Mouse (Mus musculus) gonadal fat pad, adult 2 months (tissue): Measurements from ENCODE around the gene Zp2. TPM values are rescaled to one million over a fixed set of nuclear protein-coding genes. Genes with fewer than 3 reads are reported as not detected.

Experiments
- DNase-seq: peaks from one replicate; pipeline ENCODE4 v3.0.0-alpha.2; 2012; ENCODE audit warnings: low read depth
- polyA plus RNA-seq: library from polyadenylated mRNA; depleted of rRNA; stranded (reverse); fragments of >200 nt; gene quantifications from 2 replicates; pipeline ENCODE4 v1.2.3, GENCODE M21; 2012; rRNA removed

Gene Zp2
- polyA plus RNA-seq, result not detected in 2 replicates

DNA sequence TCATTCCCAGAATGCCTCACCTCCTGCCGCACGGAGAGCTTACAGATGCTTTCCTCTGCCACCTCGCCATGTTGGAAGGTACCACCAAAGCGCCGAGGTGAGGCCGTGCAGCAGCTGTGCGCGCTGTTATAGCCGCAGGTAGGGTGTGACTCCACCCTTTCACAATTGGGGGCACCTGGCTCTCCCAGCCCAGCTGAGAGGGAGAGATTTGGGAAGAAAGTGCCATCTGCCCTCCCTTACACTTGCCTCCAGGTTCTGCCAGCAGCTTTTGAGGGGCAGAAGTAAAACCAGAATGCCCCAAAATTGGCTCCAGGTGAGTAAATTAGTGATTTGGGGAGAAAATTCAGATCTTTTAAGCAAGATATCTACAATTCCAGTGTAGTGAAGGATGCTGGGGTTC is at the start of gene Zp2:
Zp2 (minus strand) TSS at position 101 of the 400 bp plus-strand sequence.
- no peak for DNase-seq

DNA sequence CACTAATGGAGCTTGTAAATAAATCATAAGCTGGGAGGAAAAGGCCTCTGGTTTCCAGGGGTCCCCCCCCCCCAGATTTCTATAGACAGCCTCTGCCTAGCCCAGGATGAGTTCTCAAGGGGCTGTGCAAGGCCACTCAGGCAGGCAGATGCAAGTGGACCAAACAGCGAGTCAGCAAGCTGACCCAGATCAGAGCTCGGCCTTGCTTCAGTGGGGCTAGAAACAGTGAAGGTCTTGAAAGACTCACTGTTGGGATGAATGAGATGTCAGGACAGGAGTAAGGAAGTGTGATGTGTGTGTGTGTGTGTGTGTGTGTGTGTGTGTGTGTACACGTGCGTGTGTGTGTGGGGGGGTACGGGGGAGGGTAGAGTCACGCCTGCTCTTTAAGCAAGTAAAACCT is 47.7 kb upstream of the Zp2 start:
- DNase-seq, result no peak

- DNase-seq, result no peak
These were observed 47.1 kb upstream of the Zp2 start for GRCm38 (mm10) chr7:120192207-120192606.

- no peak for DNase-seq
These were observed 45.1 kb upstream of the Zp2 start for GRCm38 (mm10) chr7:120190150-120190665.

DNA sequence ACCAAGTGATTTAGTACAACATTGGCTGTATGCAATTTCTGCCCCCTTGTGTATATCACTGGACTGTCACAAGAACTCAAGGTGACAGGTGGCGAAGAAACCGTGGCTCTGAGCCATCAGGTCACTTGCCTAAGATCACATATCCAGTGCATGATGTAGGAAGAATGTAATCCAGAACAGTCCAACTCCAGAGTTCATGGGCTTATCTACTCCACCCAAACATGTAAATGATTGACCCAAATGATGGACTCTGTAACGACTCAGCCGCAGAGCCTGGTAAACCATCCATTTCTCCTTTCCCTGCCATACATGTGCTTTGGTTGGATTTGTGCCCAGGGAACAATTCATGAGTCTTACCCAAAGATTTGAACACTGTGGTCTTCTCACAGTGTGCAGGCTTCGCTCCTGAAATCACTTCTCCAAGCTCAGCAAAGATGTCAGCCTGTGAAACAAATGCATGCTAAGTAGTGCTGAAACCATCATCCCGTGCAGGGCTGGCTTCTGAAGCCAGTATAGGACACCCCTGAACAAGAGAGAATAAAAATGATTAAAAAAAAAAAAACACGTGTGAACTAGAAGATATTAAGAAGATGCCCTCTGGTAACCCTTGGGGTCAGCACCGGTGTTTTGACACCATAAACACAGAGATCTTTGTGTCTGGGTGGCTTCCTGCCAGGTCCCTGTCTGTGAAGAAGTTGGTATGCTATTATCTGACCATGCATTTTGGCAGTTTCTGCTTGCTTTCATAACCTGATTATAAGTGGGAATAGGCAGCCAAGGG is 44.5 kb upstream of the Zp2 start:
- no peak for DNase-seq

GRCm38 (mm10) chr7:120188946-120189345 is 43.9 kb upstream of the Zp2 start:
- DNase-seq, result no peak

GRCm38 (mm10) chr7:120182891-120183290 is 37.8 kb upstream of the Zp2 start:
- DNase-seq, result no peak

DNA sequence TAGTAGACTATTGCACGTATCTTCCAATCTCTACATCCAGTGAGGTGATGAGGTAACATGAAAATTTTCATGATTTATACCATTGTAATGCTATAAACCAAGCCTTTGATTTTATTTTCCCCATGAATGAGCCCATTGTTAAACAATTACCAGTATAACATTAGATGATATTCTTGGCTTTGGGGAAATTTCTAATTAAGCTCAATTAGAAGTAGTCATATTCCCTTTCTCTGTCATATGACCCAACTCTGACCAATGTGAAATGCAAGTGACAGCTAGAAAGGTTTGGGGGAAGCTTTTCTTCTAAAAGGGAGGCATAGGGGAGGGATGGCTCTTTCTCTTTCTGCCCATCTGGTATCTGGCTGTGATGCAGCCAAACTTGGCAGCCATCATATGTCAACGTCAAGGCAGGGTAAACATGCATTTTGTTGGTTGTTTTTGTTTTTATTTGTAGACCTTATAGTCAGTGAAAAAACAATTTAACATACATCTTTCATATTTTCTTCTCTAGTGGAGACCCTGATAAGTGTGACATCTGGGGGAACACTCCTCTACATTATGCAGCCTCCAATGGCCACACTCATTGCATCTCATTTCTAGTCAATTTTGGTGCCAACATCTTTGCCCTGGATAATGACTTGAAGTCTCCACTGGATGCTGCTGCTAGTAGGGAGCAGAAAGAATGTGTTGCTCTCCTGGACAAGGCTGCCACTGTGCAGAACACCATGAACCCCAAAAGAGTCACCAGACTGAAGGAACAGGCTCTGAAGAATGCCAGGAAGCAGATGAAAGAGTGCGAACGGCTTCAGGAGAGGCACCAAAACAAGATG is 36.5 kb upstream of the Zp2 start:
- no peak for DNase-seq

DNA sequence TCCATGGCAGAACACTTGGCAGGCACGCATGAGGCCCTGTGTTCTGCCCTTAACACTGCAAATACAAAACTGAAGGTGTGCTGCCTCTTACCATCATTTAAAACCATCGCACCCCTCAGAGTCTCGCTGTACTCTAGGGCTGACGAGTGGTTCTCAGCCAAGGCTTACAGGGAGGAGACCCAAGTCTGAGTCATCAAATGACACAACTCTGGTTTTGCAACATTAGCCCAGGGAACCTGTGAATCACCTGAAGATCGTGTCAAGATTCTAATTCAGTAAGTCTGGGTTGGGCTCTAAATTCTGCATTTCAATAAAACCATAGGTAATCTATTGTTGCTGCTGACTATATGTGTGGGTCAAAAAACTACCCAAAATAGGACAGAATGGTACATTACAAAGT is 35.5 kb upstream of the Zp2 start:
- DNase-seq, result no peak

DNA sequence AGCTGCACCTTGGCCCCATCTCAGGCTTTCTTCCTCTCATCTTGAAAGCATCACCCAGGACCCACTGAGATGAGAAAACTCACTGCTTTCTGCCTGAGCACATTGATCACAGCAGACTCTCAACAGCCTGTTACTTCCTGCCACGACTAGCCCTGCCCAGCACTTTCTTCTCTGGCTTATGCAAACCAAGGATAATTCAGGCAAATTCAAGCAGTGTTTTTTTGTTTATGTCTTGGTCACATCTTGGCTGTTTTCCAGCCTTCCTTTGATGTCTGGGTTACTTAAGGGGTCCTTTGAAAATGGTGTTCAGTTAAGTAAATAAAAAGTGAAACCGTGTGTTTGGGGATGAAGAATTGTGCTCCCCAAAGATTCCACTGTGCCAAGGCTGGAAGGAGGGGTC is 33.8 kb upstream of the Zp2 start:
- DNase-seq, result no peak

DNA sequence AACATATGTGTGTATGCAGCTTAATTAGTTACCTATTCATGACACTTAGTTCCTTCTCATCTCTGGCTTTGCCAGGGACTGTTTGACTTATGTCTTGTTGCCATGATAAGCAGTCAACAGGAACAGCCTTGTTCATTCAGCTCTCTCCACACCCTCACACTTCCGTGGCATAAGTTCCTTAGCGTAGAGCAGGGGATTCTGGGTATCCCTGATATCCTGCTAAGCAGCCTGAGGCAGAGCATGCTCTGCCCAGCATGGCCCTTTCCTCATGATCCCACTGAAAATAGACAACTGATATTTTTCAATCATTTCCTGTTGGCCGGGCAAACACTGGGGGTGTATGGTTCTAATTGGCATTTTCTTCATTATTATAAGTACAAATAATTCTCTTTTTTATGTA is 32.5 kb upstream of the Zp2 start:
- DNase-seq, result no peak

- no peak for DNase-seq
These were observed 29.8 kb upstream of the Zp2 start for GRCm38 (mm10) chr7:120174723-120175504.

DNA sequence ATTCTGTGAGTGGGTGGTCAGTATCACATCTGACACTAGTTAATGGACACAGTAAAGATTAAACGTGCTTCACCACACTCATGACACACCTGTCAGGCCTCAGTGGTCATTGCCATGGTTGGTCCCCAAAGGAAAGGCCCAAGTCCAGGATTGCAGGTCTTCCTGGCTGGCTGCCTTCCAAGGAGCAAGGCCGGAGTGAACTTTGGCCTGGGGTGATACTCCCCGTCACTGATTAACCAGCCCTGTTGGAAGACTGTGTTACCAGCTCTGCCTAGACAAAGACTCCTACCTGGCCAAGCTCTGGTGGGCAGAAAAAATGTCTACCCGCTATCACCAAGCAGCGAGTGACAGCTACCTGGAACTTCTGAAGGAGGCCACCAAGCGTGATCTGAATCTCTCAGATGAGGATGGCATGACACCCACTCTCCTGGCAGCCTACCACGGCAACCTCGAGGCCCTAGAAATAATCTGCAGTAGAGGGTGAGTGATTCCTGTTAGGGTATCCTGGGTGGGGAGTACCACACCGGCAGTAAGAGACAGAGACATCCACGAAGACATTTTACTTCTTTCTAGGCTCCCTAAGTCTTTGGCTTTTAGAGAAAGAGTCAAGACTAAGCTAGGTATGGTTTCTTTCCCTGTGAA is 28.6 kb upstream of the Zp2 start, which contains the start of gene Anks4b:
Anks4b (plus strand) TSS at position 256 of the 642 bp plus-strand sequence.
- DNase-seq, result no peak

DNA sequence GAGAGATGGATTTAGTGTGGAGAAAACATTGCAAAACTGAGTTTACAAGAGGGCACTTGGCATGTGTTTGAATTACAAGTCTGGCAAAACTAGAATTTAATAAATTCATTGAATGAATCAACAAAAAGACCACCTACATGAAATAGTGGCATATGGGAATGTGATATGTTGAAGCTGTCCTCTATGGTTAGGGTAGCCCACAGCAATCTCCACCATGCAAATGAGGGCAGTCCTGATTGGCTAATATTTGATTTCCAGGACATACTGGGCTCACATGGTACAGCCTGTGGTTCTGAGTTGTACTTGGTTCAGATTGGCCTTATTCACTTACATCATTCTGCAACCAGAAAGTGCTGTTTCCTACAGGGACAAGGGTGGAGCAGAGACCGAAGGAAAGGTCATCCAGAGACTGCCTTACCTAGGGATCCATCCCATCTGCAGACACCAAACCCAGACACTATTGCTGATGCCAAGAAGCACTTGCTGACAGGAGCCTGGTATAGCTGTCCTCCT is 27.2 kb upstream of the Zp2 start:
- DNase-seq, result no peak

GRCm38 (mm10) chr7:120163581-120164251 is 18.6 kb upstream of the Zp2 start:
- no peak for DNase-seq

DNA sequence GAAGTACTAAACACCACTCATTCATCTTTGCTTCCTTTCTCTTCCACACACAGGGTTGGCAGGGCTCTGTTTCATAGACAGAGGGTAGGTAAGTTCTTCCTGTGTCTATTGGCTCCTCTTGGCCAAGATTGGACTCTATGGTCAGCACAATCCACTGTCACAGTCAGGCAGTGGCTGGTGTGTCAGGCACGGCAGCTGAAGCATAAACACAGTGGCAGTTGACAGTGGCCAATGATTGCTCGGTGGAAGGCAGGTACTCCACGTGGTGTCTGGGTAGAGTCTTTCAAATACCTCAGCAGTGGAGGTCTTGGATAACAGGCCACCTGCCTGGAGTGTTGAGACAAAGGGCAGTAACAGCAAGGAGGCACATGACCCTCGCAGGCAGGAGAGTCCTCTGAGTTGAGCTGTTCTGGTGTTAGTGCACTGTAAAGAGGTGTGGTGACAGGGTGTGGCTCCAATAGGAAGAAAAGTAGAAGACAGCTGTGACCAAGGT is 13.1 kb upstream of the Zp2 start:
- DNase-seq, result no peak

- no peak for DNase-seq
These were observed 12.5 kb upstream of the Zp2 start for GRCm38 (mm10) chr7:120157575-120158061.

DNA sequence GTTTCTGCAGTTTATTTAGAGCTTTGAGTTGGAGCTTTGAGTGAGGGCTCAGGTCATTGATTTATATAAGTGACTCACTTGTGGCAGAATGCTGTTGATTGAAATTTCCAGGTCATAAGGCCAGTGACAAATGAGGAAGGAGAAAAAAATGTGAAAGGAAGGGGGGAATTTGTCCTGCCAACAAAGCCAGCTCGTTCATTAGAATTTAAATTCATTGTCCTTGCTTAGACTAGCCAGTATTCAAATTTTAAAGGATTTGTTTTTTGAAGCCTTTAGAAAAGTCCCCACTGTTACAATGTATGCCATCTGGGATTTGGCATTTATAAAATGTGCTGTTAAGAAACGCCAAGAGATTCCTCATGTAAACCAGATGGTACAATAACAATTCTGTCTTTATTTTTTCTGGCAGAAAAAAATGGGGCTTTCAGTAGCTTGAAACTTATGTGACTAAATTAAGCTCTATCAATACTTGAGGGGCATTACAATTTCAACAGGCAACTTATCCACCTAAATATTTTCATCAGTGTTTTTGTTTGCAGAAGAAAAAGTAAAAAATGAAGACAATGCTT is 11.8 kb upstream of the Zp2 start:
- DNase-seq, result no peak

DNA sequence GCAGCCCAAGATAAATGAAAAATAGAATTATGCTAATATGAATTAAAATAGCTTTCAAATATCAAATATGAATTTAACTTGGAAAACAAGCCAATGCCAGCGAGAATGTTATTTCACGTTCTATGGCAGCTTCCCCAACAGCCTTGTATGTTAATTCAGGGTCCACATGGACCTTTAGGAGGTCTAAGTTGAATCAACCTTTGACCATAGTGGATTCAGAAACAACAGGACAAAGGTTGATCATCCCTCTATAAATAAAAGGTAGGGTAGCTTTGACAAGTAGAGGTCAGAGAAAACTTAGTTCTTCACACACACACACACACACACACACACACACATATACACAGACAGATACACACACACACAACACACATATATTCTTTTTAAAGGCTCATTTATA is 5.8 kb upstream of the Zp2 start:
- no peak for DNase-seq

DNA sequence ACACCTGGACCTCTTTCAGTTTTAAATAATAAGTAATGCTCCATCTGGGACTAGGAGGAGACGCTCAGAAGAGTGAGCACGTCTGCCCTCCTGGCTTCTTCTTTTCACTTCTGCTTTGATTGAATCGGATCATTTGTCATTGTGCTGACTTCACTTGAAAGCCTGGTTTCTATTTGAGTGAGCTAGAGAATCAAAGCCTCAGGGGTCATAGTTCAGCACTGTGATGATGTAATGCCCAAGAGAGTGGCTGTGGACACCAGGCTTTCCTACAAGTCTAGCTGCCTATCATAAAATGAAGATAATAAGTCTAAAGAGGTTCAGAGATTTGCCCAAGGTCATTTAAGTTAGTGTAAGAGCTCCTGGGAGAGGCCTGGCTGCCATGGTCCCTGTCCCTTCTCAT is 5.2 kb upstream of the Zp2 start:
- no peak for DNase-seq
